Mouse (Mus musculus): Measurements from ENCODE around the gene Scyl1.

Scyl1 gene

DNA sequence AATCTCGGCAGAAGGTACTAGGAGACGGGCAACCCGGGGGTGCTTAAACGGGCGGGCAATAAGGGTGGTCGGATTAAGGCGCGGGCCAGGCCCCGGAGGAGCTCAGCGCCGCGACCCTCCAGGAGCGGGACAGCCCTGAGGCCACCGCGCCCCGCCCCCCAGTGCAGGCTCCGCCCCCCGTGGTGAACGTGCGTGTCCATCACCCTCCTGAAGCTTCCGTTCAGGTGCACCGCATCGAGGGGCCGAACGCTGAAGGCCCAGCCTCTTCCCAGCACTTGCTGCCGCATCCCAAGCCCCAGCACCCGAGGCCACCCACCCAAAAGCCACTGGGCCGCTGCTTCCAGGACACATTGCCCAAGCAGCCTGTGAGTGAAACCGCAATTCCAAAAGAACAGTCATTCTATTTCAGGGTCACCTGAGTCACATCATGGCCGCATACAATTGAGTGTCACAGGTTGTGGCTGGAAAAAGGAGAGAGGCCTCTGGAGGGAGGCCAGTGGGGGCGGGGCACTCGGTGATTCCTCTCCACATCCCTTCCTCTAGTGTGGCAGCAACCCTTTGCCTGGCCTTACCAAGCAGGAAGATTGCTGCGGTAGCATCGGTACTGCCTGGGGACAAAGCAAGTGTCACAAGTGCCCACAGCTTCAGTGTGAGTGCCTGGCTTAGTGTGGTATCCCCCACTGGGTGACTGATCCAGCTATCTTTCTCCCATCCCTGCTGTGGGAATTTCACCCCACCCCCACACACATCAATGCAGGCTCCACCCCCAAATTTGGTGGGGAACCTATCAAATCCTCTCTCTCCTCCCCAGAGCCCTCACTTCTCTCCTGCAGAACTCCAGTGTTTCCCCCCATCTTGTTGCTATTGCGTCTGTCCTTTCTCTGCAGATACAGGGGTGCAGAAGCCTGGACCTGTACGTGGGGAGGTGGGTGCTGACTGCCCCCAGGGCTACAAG lies 25.2 kb downstream of the Scyl1 start:
- in situ Hi-C loops (cut with MboI; ENCODE audit: low sequenced_read_pairs), result no loop called here

DNA sequence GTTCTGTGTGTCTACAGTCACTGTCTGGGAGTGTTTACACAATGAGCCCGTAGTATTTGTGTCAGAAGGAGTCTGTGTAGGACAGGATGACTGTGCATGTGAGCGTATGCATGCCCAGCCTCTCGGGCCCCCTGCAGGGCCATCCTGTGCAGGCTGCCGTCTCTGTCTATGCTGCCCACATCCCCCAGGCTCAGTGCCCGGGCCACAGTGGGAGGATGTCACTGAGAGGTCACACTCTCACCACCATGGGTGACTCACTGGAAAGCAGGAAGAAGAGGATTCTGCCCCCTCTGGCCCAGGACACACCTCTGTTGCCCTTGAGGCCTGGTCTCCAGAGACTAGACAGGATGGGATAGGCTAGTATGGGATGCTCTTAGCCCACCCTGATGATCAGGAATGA lies 27.6 kb downstream of the Scyl1 start:
- in situ Hi-C loops (cut with MboI; ENCODE audit: low sequenced_read_pairs), result no loop called here

DNA sequence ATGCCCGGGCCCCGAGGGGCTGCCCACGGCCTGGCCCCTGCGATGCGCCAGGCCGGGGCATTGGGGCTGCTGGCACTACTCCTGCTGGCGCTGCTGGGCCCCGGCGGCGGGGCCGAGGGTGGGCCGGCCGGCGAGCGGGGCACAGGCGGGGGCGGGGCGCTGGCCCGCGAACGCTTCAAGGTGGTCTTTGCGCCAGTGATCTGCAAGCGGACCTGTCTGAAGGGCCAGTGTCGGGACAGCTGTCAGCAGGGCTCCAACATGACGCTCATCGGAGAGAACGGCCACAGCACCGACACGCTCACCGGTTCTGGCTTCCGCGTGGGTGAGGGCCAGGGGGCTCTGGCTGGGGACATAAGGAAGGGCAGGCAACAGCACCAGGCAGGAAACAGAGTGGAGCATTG lies 29.0 kb downstream of the Scyl1 start:
- in situ Hi-C loops (cut with MboI; ENCODE audit: low sequenced_read_pairs), result no loop called here

DNA sequence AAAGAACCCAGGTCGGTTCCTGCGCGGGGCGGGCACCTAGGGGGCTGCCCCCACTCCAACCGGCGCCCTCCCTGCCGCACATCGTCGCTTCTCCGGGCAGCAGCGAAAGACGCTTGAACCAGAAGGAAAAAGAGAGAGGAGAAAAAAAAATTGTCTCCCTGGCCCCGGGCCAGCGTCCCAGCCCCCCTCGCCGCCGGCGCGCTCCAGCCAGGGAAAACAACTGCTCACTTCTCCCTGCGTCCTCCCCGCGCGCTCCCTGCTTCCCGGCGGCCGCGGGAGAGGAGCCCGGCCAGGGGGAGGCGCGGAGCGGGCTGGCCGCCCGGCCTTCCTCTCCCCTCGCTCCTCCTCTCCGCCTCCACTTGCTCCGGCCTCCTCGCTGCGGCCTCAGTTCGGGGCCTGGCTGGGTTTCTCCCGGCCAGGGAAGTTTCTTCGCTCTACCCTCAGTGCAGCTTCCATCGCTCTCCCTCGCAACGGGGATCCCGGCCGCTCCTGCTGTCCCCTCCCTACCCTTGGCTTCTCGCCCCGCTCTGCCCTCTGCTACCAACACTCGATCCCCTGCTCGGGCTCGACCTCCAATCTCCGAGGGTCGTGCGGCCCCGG lies 29.5 kb downstream of the Scyl1 start:
- in situ Hi-C loops (cut with MboI; ENCODE audit: low sequenced_read_pairs), result no loop called here

DNA sequence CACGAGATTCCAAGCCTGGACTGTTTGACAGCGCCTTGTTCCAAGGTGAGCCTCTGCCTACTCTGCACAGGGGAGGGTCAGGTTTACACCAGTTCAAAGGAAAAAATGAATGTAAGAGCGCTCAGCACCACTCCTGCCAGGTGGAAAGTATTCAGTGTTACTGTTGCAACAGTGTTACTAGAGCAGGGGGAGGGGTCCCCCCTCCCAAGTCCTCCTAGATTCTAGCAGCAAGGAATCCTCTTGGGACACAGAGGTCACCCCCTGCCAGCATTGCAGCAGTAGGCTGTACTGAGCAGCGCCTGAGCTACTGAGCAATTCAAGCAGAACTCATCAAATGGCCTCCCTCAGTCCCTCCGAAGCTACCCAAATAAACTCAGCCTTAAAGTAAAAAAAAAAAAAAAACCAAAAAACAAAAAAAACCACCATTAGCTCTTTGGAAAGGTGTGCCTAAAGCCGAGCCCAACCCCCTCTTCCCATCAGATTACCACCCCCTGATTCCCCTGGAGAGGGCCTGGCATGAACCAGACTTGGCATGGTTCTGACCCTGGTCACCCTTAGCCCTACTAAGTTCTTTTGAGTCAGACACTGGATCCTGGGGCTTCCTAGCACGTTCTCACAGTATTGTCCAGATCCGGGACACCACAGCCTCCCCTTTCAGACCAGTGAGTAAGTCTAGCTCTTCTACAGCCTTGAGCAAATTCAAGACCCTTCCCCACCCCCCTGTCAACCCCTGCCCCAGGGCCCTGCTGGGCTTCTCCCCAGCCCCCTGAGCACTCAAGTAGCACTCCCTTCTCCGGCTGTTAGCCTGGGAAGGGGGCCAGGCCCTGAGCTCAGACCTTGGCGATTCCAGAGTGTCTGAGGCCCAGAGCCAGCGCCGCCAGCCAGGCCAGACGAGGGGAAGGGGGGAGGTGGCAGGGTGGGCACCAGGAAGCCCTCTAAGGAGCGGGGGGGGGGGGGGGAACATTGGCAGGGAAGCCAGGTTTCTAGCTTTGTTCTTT lies 30.6 kb downstream of the Scyl1 start, which contains the start of gene Ltbp3:
Gene Ltbp3 (plus strand): TSS at position 585 of the 998 bp plus-strand sequence.
- in situ Hi-C loops (cut with MboI; ENCODE audit: low sequenced_read_pairs), result no loop called here

DNA sequence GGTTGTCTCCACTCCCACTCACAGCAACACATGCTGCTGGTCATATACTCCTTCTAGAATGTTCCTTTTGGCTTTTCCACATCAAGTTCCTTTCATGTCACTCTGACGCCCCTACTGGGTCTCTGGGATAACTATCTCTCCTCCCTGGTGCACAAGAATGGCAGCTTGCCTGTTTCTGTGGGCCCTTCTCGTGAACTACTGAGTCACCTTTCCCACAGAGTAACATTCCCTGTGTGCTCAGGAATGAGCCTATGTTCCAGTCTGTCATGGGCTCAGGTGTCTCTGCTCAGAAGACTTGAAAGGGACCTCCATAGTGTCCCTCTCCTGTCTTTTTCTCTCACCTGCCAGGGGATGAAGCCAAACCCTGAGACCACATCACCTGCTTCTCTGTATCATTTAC lies 31.8 kb downstream of the Scyl1 start:
- in situ Hi-C loops (cut with MboI; ENCODE audit: low sequenced_read_pairs), result no loop called here

DNA sequence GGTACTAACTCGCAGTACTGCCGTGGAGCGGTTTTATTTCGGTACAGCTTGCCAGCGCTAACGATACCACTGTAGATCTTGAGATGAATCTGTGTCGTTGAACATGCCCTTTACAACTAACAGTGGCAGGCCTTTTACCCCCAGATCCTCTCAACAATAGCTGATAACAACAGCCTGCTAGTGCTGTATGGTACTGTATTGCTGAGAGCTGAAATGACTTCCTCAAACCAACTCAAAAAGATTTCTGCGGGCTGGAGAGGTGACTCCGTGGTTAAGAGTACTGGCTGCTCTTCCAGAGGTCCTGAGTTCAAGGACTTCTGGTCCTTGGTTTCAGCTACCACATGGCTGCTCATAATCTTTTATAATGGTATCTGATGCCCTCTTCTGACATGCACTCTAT lies 36.9 kb downstream of the Scyl1 start:
- in situ Hi-C loops (cut with MboI; ENCODE audit: low sequenced_read_pairs), result no loop called here

DNA sequence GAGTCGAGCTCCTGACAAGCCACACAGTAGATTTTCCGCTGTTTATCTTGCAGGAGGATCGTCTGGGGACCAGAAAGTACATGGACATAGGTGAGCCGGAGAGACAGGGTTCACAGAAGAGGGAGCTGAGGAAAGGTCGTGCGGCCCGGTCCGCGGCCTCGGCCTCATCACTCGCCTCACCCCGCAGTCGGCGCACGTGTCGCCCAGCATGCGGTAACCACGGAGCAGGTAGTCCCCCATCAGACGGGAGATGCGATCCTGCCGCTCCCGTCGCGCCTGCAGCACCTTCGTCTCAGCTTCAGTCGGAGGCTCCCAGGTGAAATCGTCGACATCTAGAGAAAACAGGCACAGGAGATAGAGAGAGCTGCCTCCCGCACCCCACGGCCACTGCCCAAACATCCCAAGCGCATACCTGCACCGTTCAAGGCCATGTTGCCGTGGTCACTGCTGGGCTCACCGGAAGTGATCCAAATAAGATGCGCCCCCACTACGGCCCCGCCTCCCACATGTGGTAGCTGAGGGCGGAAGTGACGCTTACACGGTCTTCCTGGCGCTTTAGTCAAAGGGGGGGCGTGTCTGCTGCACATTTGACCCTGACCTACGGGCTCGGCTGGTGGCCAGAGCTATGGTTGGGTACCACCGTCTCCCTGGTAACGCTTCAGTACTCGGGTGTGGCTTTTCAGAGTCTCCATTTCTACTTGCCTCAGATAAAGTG lies 39.8 kb downstream of the Scyl1 start:
- in situ Hi-C loops (cut with MboI; ENCODE audit: low sequenced_read_pairs), result no loop called here

DNA sequence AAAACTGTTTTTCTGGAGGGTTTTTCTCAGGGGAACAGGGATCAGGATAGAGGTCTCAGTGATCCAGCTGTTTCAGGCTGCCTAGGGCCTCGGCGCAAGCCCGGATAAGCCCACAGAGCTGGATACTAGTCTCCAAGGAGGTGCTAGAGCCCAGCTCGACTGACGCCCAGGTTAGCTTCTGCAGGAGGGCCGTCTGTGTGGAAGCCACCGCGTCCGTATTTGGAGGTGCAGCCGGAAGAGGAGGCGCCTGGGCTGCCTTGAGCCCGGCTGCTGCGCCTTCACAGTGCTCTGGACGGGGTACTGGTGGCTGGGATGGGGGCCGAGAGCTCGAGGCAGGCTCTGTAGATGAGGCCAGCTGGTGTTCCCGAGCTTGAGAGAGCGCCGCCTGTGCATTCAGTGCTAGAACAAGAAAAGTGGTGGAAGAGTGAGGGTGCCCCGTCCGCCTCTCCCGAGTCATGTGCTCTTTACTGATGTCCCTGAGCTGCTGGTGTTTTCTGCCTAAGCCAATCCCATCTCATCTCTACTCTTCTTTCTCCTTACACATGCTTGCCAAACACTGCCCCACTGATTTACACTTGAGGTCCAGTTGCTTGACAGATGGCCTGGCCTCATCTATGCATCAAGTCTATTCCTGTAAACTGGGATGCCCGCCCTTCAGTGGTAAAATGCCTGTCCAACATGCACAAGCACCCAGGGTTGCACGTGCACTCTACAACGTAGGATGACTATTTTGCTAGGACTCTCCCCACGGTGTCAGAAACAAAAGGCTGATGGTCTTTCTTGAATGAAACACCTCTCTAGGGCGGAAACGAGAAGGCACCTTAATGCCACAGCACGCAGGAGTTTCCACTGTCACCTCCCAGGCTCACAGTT lies 40.7 kb downstream of the Scyl1 start:
- in situ Hi-C loops (cut with MboI; ENCODE audit: low sequenced_read_pairs), result no loop called here

DNA sequence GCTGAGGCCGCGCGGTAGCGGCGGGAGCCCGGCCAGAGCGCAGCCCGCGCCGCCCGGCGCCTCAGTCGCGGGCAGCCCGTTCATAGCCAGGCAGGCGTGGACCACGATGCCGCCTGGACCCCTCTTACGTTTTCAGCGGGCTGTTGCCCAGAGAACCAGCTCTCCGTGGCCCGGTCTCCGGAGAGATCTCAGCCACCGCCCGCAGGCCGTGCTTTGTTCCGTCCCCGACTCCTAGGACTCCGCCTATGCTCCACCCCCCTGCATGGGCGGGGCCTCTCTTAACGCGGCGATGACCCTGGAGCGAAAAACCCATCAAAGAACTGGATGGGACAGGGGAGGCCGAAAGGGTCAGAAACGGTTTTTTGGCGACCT lies 41.8 kb downstream of the Scyl1 start, which contains the start of gene Fam89b:
Gene Fam89b (minus strand): TSS at position 210 of the 372 bp plus-strand sequence.
- in situ Hi-C loops (cut with MboI; ENCODE audit: low sequenced_read_pairs), result no loop called here

DNA sequence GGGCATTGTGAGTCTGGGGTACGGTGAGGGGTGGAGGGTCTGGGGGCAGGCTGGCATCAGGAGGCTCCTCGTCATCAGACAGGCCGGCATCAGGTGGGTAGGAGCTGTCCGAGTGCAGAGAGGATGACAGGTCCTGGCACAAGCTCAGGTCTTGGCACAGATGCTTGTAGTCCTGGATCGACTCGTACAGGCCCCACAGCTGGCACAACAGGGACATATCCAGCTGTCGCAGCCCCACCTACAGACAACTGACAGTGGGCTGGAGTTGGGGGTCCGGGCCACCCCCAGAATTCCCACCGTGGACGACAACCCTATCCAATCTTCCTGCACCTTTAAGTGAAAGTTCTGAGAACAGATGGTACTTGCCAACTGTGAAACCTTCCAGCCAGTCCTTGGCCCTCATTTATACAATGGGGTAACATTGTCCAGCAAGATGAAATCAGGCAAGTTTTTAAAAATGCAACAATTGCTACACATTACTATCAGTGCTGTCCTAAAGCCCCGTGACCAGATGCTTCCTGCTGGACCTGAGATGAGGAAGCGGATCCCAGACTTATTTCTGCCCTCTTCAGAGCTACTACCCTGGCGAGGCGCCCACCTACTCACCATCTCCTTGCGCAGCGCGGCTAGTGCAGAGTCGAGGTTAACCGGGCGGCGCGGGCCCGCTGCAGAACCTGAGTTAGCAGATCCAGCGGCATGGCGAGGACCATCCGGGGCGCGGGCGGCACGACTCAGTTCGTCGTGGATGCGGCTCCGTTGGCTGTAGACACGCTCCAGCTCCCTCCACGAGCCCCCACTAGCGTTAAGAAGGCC lies 42.4 kb downstream of the Scyl1 start:
- in situ Hi-C loops (cut with MboI; ENCODE audit: low sequenced_read_pairs), result no loop called here

DNA sequence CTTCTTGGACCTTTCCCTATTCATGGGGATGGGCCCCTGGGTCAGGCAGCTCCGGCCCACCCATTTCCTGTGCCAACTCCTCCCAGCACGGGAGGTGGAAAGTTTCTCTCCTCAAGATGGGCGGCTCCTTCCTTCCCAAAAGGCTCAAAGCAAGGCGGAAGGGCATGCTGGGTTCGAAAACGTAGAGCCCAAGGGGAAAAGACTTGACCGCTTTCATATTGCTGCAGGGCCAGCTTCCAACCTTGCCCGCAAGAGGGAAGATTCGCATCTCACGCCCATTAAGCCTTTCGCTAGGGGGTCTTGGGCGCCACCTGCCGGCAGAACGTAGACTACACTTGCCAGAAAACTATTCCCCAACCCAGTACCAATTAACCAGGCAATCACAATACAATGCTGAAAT lies 43.5 kb downstream of the Scyl1 start:
- in situ Hi-C loops (cut with MboI; ENCODE audit: low sequenced_read_pairs), result no loop called here

DNA sequence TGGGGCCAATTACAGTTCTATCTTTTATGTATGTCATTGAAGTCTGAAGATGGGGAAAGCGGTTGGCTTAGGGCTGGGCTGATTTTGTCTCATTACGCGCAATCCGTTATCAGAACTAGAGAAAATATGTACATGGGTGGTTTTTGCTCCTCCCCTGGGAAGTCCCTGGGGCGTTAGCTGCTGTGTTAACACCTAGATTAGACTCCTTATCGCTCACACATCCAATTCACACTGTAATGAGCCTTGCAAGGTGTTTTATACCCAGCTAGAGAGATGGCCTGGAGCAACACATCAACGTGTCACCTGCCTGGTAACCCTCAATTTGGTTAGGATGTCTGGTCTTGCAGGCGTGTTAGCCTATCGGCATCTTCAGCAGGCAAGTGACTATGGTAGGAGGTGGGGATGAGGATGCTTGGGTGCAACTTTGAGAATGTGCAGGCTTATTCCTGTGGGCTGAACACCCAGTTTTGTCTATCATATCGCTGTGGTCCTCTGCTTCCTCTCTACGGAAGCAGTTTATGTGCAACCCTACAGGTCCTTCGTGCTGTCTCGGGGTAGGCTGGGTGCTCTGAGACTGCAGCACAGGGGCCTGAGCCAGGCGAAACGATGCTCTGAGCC lies 44.1 kb downstream of the Scyl1 start:
- in situ Hi-C loops (cut with MboI; ENCODE audit: low sequenced_read_pairs), result no loop called here

DNA sequence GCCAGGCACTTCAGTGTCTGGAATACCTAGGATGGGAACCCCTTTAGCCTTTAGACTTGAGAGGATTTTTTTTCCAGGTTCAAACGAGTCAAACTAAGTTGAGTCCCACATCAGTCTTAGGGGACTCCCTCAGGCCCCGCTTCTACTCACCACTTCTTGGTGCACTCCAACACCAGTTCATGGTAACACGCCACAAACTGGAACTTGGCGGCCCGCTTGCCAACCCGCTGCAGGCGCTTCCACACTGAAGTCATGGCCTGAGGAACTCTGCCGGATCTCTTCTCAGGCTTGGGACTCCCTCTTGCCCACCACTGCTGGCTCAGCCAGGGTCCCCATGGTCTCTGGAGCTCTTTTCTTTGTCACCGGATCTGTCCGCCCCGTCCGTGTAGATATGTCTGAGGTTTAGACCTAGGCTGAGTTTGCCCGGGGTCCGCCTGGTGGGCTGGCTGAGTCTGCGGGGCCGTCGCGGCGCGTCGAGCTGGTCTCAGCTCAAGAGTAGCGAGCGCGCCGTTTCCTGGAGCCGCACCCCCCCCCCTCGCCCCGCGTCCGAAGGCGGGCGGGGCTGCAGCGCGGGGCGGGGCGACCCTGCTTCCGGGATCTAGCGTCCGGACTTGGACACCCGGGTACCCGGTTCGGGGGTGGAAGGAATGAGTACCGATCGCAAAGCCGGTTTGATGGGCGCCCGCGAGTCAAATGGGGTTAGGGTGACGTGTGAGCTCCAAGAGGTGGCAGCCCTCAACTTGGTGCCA lies 45.3 kb downstream of the Scyl1 start, which contains the start of gene Ehbp1l1:
Gene Ehbp1l1 (minus strand): TSS at position 551 of the 749 bp plus-strand sequence.
- in situ Hi-C loops (cut with MboI; ENCODE audit: low sequenced_read_pairs), result no loop called here

DNA sequence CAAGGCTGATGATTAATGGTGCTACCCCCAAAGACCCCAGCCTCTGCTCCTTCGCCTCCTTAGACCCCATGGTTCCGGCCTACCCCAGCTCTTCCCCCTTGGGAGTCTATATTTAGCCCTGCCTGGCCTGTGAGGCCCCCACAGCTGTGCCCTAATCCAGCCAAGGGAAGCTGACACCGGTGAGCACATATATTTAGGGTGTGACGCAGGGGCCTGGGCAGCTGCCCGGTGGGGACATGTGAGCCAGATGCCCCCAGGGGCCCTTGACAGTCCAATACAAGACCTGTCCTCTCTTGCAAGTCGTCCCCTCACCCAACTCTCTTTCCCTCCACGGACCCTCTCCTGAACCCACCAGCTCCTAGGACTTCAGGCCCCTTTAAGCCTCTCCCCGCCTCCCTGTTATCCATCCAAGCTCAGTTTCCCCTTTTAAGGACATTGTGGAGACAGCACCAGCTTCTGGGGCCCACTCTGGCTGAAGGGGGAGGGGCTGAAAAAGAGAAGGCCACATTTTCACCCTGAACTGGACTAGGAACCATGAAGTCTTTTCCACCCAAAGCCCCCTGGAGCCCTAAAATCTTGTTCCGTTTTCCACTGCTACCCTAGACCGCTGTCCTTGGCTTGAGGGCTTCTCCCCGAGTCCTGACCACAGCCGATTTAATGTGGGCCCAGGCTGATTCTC lies 46.1 kb downstream of the Scyl1 start:
- in situ Hi-C loops (cut with MboI; ENCODE audit: low sequenced_read_pairs), result no loop called here

DNA sequence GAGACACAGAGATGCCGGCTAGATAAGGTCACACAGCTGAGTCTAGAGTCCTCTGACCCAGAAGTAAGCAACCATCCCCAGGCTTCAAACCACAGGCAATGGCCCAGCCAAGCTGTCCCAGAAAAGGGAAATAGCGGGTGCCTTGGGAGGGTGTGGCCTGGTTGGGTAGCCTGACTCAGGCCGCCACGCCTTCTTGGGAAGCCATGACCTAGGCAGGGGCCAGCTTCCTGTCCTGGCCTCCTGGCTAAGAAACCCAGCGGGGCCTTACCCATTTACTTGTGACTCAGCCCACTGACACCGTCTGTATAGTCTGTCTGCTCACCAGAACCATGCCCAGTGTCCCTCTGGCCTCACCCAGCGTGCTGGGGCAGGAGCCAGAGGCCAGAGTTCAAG lies 46.7 kb downstream of the Scyl1 start:
- in situ Hi-C loops (cut with MboI; ENCODE audit: low sequenced_read_pairs), result no loop called here
